Mouse (Mus musculus): ENCODE data around the gene Elmsan1.

Gene Elmsan1

GRCm38 (mm10) chr12:84176126-84176769 lies 42.4 kb downstream of the Elmsan1 start:
- in situ Hi-C loops (cut with MboI, MseI) = no loop called here

GRCm38 (mm10) chr12:84175659-84176061 lies 43.0 kb downstream of the Elmsan1 start:
- in situ Hi-C loops (cut with MboI, MseI) = no loop called here

GRCm38 (mm10) chr12:84174871-84175270 lies 43.8 kb downstream of the Elmsan1 start:
- in situ Hi-C loops (cut with MboI, MseI) = no loop called here

GRCm38 (mm10) chr12:84174190-84174811 lies 44.4 kb downstream of the Elmsan1 start:
- in situ Hi-C loops (cut with MboI, MseI) = no loop called here

- in situ Hi-C loops (cut with MboI, MseI) = no loop called here
Measured at GRCm38 (mm10) chr12:84173309-84173915, 45.3 kb downstream of the Elmsan1 start.

- in situ Hi-C loops (cut with MboI, MseI) = no loop called here
Measured at GRCm38 (mm10) chr12:84172862-84173261, 45.8 kb downstream of the Elmsan1 start.

- in situ Hi-C loops (cut with MboI, MseI) = no loop called here
Measured at GRCm38 (mm10) chr12:84172216-84172615, 46.5 kb downstream of the Elmsan1 start.

- in situ Hi-C loops (cut with MboI, MseI) = no loop called here
Measured at GRCm38 (mm10) chr12:84170610-84171009, 48.1 kb downstream of the Elmsan1 start.

GRCm38 (mm10) chr12:84165631-84166373 lies 52.9 kb downstream of the Elmsan1 start:
- in situ Hi-C loops (cut with MboI, MseI) = loop anchor here in 1 of 2 experiments (10.0 kb wide), 1 partner anchor 89 kb away; no protein-coding TSS in a partner anchor

GRCm38 (mm10) chr12:84163586-84164110 lies 55.0 kb downstream of the Elmsan1 start:
- in situ Hi-C loops (cut with MboI, MseI) = loop anchor here (5.0 to 10.0 kb wide), 2 partner anchors 89 to 91 kb away; no protein-coding TSS in a partner anchor

- in situ Hi-C loops (cut with MboI, MseI) = loop anchor here (5.0 to 10.0 kb wide), 2 partner anchors 89 to 92 kb away; no protein-coding TSS in a partner anchor
Measured at GRCm38 (mm10) chr12:84163133-84163532, 55.5 kb downstream of the Elmsan1 start.

GRCm38 (mm10) chr12:84161616-84162433 lies 56.9 kb downstream of the Elmsan1 start:
- in situ Hi-C loops (cut with MboI, MseI) = loop anchor here (5.0 to 10.0 kb wide), 2 partner anchors 90 to 93 kb away; no protein-coding TSS in a partner anchor

GRCm38 (mm10) chr12:84161116-84161515 lies 57.6 kb downstream of the Elmsan1 start:
- in situ Hi-C loops (cut with MboI, MseI) = loop anchor here (5.0 to 10.0 kb wide), 2 partner anchors 91 to 94 kb away; no protein-coding TSS in a partner anchor

- in situ Hi-C loops (cut with MboI, MseI) = loop anchor here (5.0 to 10.0 kb wide), 2 partner anchors 92 to 94 kb away; no protein-coding TSS in a partner anchor
Measured at GRCm38 (mm10) chr12:84160491-84160890, 58.2 kb downstream of the Elmsan1 start.

GRCm38 (mm10) chr12:84158156-84158555 lies 60.5 kb downstream of the Elmsan1 start:
- in situ Hi-C loops (cut with MboI, MseI) = no loop called here

- in situ Hi-C loops (cut with MboI, MseI) = no loop called here
Measured at GRCm38 (mm10) chr12:84156210-84156609, 62.5 kb downstream of the Elmsan1 start.

GRCm38 (mm10) chr12:84155523-84155871 lies 63.2 kb downstream of the Elmsan1 start:
- in situ Hi-C loops (cut with MboI, MseI) = no loop called here

GRCm38 (mm10) chr12:84154786-84155522 lies 63.7 kb downstream of the Elmsan1 start:
- in situ Hi-C loops (cut with MboI, MseI) = no loop called here

- in situ Hi-C loops (cut with MboI, MseI) = no loop called here
Measured at GRCm38 (mm10) chr12:84153414-84153813, 65.3 kb downstream of the Elmsan1 start.

Data from T-helper 17 cell (primary cell).